Mouse (Mus musculus) liver, embryonic 15.5 days (tissue): Measurements from ENCODE around the gene Ndufs7. TPM values are rescaled to one million over a fixed set of nuclear protein-coding genes. Genes with fewer than 3 reads are reported as not detected.
"Not testable (repeated sequence)": the region's sequence is repeated elsewhere in the genome, so short reads cannot be mapped to it uniquely, and the experiment has no call there.

Experiments
- ATAC-seq: fragments of 200-750 bp; cut with Nextera tagmentation; 2 replicates; pipeline ENCODE4 v1.8.0; 2017; ENCODE audit warnings: moderate number of reproducible peaks, mild to moderate bottlenecking, moderate library complexity; ENCODE audit not compliant: insufficient read depth
- H3K27ac ChIP-seq: fragments of 300-500 bp; sonication (generic); replicated peaks from 2 replicates; pipeline ENCODE4 v1.5.1; 2015; ENCODE audit warnings: mild to moderate bottlenecking, inconsistent platforms
- H3K27me3 ChIP-seq: fragments of 300-500 bp; sonication (generic); 2 replicates; pipeline ENCODE4 v1.6.1; 2015; ENCODE audit warnings: mild to moderate bottlenecking, inconsistent platforms
- H3K36me3 ChIP-seq: fragments of 300-500 bp; sonication (generic); replicated peaks from 2 replicates; pipeline ENCODE4 v1.6.1; 2015; ENCODE audit warnings: moderate library complexity, mild to moderate bottlenecking, inconsistent platforms
- H3K4me1 ChIP-seq: fragments of 300-500 bp; sonication (generic); replicated peaks from 2 replicates; pipeline ENCODE4 v1.6.1; 2015; ENCODE audit warnings: inconsistent platforms
- H3K4me2 ChIP-seq: fragments of 300-500 bp; sonication (generic); 2 replicates; pipeline ENCODE4 v1.6.1; 2015; ENCODE audit warnings: moderate library complexity, mild to moderate bottlenecking, inconsistent platforms
- H3K4me3 ChIP-seq: fragments of 300-500 bp; sonication (generic); replicated peaks from 2 replicates; pipeline ENCODE4 v1.5.1; 2015; ENCODE audit warnings: mild to moderate bottlenecking, inconsistent platforms
- H3K9ac ChIP-seq: fragments of 300-500 bp; sonication (generic); 2 replicates; pipeline ENCODE4 v1.6.1; 2015; ENCODE audit warnings: moderate library complexity, mild to moderate bottlenecking, inconsistent platforms
- H3K9me3 ChIP-seq: fragments of 300-500 bp; sonication (generic); replicated peaks from 2 replicates; pipeline ENCODE4 v1.6.1; 2016; ENCODE audit warnings: inconsistent platforms
- WGBS: fragments of 180-500 bp; shearing (Covaris S2); methylation state at CpG from one replicate; pipeline ENCODE4 v1.1.7; 2015; ENCODE audit warnings: mixed read lengths; ENCODE audit not compliant: insufficient replicate concordance; 5-methylcytosine and 5-hydroxymethylcytosine counted together
- polyA plus RNA-seq: library from polyadenylated mRNA; unstranded; fragments of >200 nt; fragmentation: Nextera tagmentation; extraction: Ambion mirVana; gene quantifications from 2 replicates; pipeline ENCODE4 v1.2.1, GENCODE M21; 2015

Ndufs7 gene
- polyA plus RNA-seq, 1 experiment from 2014 or later, result 228 TPM

DNA sequence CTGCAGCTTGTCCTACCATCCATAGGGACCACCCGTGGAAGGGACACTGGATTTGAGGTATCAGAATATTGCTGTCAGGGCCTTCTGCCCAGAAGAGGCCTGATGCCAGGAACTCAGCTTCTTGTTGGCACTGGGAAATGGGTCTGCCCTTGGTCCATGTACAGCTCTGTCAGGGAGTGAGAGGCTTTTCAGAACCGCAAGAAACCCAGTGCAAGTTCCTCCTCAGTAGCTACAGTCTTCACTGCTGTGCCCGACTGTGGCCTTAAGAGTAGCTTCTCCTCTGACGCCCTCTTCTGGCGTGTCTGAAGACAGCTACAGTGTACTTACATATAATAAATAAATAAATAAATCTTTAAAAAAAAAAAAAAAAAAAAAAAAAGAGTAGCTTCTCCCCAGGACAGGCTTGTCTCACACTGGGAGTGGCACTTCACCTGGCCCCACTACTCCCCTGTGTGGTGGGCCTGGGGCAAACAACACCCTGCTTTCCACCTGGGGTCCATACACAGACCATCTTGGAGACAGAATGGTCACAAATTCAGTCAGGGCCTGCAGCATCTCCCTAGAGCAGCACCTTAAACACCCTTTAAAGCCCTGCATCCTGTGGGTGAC is 4.0 kb upstream of the Ndufs7 start:
- Histone ChIP-seq H3K36me3 (peaks cover 50% of the 10 kb centered on the region), H3K9ac (peak overlapping the region; percentile 15; the same call in 1 of the 2 replicates)

DNA sequence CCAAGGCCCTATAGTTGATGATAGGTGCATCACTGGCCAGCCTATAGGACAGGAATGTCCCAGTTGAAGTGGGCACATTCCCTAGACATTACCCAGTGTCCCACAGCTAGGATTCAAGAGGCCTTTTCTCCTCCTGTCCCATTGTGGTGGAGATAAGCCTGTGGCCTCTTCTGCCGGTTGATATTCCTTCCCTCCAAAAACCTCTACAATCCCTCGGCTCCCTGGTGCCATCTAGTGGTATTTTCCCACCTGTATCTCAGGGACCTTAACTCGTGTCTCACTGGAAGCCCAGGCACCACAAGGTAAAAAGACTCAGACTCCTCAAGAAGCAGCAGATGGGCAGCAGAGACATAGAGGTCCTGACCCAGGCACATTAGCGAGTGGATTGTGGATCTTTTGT is 3.3 kb upstream of the Ndufs7 start:
- H3K4me1 ChIP-seq, result peaks cover 40% of the 10 kb centered on the region
- H3K36me3 ChIP-seq, result peaks cover 42% of the 10 kb centered on the region
- peak overlapping the region; percentile 15; the same call in 1 of the 2 replicates for H3K9ac ChIP-seq
- H3K4me3 ChIP-seq, result no peak overlapping the region
- H3K27me3 ChIP-seq, result no peaks in the 10 kb centered on the region
- 0 out of 2 replicates have a peak overlapping the region, but pooled peaks have one; percentile 34 for H3K27ac ChIP-seq
- WGBS, result 3% methylated on average over 4 of the region's 4 CpGs
- H3K9me3 ChIP-seq, result no peaks in the 10 kb centered on the region
- ATAC-seq, result no peak
- H3K4me2 ChIP-seq, result 0 out of 2 replicates have a peak overlapping the region, but pooled peaks have one; percentile 8

More for the DNA sequence above, 4.0 kb upstream of the Ndufs7 start:
- no peak overlapping the region for H3K4me2 ChIP-seq
- peaks cover 33% of the 10 kb centered on the region for H3K4me1 ChIP-seq
- 44% methylated on average over 5 of the region's 5 CpGs for WGBS
- H3K4me3 ChIP-seq, result no peak overlapping the region
- no peaks in the 10 kb centered on the region for H3K27me3 ChIP-seq
- no peak for ATAC-seq
- no peaks in the 10 kb centered on the region for H3K9me3 ChIP-seq
- no peak overlapping the region for H3K27ac ChIP-seq

DNA sequence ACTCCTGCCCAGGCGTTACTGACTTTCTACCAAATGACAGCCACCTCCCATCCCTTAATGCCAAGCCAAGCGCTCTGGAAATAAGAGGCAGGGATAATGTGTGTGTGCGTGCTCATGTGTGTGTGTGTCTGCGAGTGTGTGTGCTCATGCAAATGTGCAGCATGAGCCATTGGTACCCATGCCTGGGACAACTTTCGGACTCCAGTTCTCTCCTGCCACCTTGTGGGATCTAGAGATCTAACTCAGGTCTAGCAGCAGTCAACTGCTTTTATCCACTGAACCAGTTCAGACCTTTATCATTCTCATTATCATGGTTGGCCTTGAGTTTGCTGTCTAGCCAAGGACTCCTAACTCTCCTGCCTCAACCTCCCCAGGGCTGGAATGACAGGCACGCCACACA is 1.1 kb upstream of the Ndufs7 start:
- H3K9ac ChIP-seq, result no peak overlapping the region
- 68% methylated on average over 6 of the region's 6 CpGs for WGBS

DNA sequence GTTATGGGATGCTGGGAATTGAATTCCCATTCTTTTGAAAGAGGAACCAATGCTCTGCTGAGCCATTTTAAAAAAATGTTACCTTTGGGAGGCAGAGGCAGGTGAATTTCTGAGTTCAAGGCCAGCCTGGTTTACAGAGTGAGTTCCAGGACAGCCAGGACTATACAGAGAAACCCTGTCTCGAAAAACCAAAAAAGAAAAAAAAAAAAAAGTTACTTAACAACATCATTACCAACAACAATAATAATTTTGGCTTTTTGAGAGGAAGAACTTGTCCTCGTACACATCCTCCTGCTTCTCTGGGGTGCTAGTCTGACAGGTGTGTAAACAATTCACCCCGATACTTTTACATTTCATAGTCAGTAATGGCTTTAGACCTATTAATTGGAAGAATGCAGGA is 484 bp upstream of the Ndufs7 start:
- peak overlapping the region; percentile 88 for H3K27ac ChIP-seq
- H3K4me1 ChIP-seq, result peaks cover 55% of the 10 kb centered on the region
- H3K27me3 ChIP-seq, ATAC-seq, H3K9me3 ChIP-seq: not testable (repeated sequence)
- peak overlapping the region; percentile 76 for H3K4me2 ChIP-seq
- H3K4me3 ChIP-seq, result peak overlapping the region; percentile 75
- peaks cover 34% of the 10 kb centered on the region for H3K36me3 ChIP-seq
- 0 out of 2 replicates have a peak overlapping the region, but pooled peaks have one; percentile 28 for H3K9ac ChIP-seq
- WGBS, result 21% methylated on average over 3 of the region's 3 CpGs

More for the DNA sequence above, 1.1 kb upstream of the Ndufs7 start:
- 0 out of 2 replicates have a peak overlapping the region, but pooled peaks have one; percentile 25 for H3K27ac ChIP-seq
- peak overlapping the region; percentile 76 for H3K4me2 ChIP-seq
- H3K9me3 ChIP-seq, result no peaks in the 10 kb centered on the region
- peak overlapping the region; percentile 75; the same call in 1 of the 2 replicates for H3K4me3 ChIP-seq
- peaks cover 55% of the 10 kb centered on the region for H3K4me1 ChIP-seq
- ATAC-seq, result no peak
- H3K36me3 ChIP-seq, result peaks cover 34% of the 10 kb centered on the region
- no peaks in the 10 kb centered on the region for H3K27me3 ChIP-seq

DNA sequence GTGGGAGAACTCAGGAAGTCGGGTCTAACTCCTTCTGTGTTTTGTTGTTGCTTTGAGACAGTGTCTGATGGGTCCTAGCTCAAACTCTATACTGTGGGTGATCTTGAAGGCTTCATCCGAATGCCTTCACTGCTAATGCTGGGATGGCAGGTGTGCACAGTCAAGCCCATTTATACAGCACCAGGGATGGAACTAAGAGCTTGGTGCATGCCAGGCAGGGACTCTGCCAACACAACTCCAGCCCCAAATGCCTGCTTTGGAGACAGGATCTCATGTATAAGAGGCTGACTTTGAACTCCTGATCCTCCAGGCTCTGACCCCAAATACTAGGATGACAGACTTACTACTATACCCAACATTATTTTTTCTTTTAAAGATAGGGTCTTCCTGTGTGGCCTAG is 1.1 kb downstream of the Ndufs7 start:
- no peaks in the 10 kb centered on the region for H3K27me3 ChIP-seq
- H3K27ac ChIP-seq, result peak overlapping the region; percentile 88
- peak overlapping the region; percentile 72 for H3K9ac ChIP-seq
- no peak for ATAC-seq
- 33% methylated on average over 2 of the region's 2 CpGs for WGBS
- H3K36me3 ChIP-seq, result peaks cover 36% of the 10 kb centered on the region
- H3K4me2 ChIP-seq, result peak overlapping the region; percentile 76
- H3K4me3 ChIP-seq, result peak overlapping the region; percentile 75
- peaks cover 54% of the 10 kb centered on the region for H3K4me1 ChIP-seq
- no peaks in the 10 kb centered on the region for H3K9me3 ChIP-seq

DNA sequence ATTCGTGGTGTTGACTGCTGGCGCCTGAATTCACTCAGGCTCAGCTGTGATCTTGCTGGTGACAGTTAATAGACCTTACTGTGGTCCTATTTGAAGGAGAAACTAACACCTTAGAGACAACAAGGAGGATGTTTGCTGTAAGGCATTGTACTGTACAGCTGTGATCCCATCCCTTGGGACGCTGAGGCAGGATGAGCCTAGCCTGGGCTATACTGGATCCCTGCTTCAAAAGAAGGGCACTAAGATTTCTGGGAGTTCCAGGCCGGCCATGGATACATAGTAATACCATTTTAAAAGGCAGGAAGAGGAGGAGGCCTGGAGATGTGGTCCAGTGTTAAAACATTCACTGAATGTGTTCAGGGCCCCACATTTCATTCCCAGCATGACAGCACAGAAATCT is 1.7 kb downstream of the Ndufs7 start:
- peaks cover 41% of the 10 kb centered on the region for H3K36me3 ChIP-seq
- ATAC-seq, result no peak
- H3K27me3 ChIP-seq, result no peaks in the 10 kb centered on the region
- H3K27ac ChIP-seq, result no peak overlapping the region; the same call in 1 of the 2 replicates
- peak overlapping the region; percentile 76 for H3K4me2 ChIP-seq
- peaks cover 54% of the 10 kb centered on the region for H3K4me1 ChIP-seq
- 75% methylated on average over 4 of the region's 4 CpGs for WGBS
- peak overlapping the region; percentile 75 for H3K4me3 ChIP-seq
- H3K9me3 ChIP-seq, result no peaks in the 10 kb centered on the region
- peak overlapping the region; percentile 72; the same call in 1 of the 2 replicates for H3K9ac ChIP-seq

DNA sequence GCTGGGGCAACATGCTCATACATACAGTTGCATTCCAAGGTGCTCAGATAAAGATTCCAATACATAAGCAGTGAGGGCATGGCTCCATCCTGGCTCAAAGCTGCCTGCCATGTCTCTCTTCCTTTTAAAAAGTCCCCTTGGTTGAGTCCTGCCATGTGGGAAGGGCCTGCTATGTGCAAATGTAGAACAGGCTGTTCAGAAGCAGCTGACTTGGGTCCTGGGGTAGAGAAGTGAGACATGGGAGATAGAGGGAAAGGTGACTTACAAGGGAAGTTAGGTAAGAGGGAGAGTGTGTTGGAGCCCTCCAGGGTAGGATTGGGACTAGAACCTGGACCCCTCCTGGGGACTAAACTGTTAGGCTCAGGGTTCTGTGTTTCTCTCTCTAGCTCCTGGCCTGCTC is 3.1 kb downstream of the Ndufs7 start:
- Histone ChIP-seq H3K27me3 (no peaks in the 10 kb centered on the region), H3K36me3 (peaks cover 55% of the 10 kb centered on the region), H3K9ac (no peak overlapping the region), H3K4me3 (no peak overlapping the region), H3K9me3 (no peaks in the 10 kb centered on the region), H3K4me1 (peaks cover 49% of the 10 kb centered on the region), H3K27ac (no peak overlapping the region), H3K4me2 (no peak overlapping the region)
- ATAC-seq, result no peak

DNA sequence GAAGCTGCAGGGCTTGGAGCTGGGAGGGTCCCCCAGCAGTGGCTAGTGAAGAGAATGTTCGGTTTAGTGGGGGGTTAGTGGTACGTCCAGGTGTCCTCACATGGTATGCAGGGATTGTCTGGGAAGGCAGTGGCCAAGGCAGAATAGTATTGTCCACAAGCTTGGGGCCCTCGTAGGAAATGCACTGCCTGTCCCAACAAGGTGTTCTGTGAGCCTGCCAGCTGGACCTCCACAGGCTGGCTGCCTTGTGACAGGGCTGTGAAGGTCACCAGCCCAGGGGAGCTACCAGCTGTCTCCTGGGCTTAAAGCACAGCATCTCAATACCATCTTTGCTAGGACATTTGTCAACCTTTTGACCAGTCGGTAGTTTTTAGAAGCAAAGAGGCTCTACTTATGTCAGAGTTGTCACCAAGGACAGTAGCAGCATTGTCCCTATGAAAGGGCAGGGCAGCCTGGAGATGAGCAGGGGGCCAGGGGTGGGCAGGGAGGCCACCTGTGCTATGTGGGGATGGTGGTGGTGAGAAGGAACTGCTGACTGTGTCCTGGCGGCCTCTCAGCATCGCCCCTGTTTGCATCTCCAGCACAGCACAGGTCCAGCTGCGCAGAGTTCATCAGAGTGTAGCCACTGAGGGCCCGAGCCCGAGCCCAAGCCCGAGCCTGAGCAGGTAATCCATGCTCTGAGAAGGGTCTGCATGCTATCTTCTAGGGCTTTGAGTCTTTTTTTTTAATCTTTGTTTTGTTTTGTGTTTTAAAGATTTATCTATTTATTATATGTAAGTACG is 3.8 kb downstream of the Ndufs7 start:
- Histone ChIP-seq H3K27me3 (no peaks in the 10 kb centered on the region), H3K9ac (no peak overlapping the region), H3K4me3 (no peak overlapping the region), H3K36me3 (peaks cover 60% of the 10 kb centered on the region), H3K4me1 (peaks cover 48% of the 10 kb centered on the region), H3K4me2 (no peak overlapping the region), H3K27ac (no peak overlapping the region), H3K9me3 (no peaks in the 10 kb centered on the region)
- 80% methylated on average over 11 of the region's 11 CpGs for WGBS
- no peak for ATAC-seq

DNA sequence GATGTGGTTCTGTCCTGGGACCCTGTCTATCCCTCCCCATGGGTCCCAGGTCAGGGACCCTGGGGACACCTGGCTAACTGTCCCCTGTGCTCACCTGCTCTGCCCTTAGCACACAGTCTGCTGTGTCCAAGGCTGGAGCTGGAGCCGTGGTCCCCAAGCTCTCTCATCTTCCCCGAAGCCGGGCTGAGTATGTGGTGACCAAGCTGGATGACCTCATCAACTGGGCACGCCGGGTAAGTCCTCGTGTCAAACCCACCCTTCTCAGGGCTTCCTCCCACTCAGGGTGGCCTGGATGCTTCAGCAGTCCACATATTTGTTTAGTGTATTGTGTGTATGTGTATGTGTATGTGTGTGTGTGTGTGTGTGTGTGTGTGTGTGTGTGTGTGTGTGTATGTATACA is 4.6 kb downstream of the Ndufs7 start:
- ATAC-seq, result no peak
- H3K4me3 ChIP-seq, result no peak overlapping the region
- H3K9me3 ChIP-seq, result no peaks in the 10 kb centered on the region
- no peak overlapping the region for H3K9ac ChIP-seq
- H3K4me1 ChIP-seq, result peaks cover 48% of the 10 kb centered on the region
- H3K4me2 ChIP-seq, result no peak overlapping the region
- no peaks in the 10 kb centered on the region for H3K27me3 ChIP-seq
- H3K27ac ChIP-seq, result no peak overlapping the region
- H3K36me3 ChIP-seq, result peaks cover 69% of the 10 kb centered on the region
- WGBS, result 84% methylated on average over 6 of the region's 6 CpGs

DNA sequence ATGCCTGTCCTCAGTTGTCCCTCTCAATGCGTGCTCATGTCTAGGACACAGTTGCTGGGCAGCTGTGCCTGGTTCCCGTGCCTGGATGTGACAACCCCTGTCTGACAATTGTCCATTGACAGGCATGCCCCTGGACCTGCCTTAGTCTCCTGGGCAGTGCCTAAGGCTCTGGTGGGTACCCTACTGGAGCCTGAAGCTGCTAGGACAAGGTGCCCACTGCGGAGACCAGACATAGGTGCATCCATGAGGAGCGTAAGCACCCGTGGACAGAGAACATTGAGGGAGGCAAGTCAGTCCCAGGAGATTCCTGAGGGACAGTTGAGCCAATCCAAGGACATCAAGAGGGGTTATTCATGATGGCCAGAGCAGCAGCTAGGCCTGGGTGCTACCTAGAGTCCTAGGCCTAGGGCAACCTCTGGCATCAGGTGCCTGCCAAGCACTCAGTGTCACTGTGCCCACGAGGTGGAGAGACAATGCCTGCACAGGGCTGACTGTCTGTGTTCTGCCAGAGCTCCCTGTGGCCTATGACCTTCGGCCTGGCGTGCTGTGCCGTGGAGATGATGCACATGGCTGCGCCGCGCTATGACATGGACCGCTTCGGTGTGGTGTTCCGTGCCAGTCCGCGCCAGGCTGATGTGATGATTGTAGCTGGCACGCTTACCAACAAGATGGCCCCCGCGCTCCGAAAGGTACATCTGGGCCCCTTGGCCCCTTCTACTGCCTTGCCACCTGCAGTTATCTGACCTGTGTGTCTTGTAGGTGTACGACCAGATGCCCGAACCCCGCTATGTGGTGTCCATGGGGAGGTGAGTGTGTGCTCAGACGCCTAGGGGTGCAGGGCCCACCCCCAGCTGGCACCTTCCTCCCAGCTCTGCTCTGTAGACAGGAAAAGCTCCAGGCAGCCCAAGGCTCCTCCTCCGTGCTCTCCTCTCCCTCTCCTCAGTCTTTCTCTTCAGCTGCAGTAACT is 5.7 kb downstream of the Ndufs7 start:
- no peaks in the 10 kb centered on the region for H3K27me3 ChIP-seq
- H3K9me3 ChIP-seq, result no peaks in the 10 kb centered on the region
- WGBS, result 89% methylated on average over 26 of the region's 26 CpGs
- H3K27ac ChIP-seq, result no peak overlapping the region
- H3K36me3 ChIP-seq, result peaks cover 75% of the 10 kb centered on the region
- H3K4me1 ChIP-seq, result peaks cover 55% of the 10 kb centered on the region
- H3K9ac ChIP-seq, result no peak overlapping the region
- H3K4me3 ChIP-seq, result no peak overlapping the region
- no peak overlapping the region for H3K4me2 ChIP-seq
- no peak for ATAC-seq
